Mouse (Mus musculus) forebrain, postnatal 0 days (tissue): ENCODE results near the gene Gm10974. TPM values are rescaled to one million over a fixed set of nuclear protein-coding genes. Genes with fewer than 3 reads are reported as not detected.
A peak's percentile ranks its signal among the peaks of the same experiment; 100 is the strongest.

Experiments used
- ATAC-seq: fragments of 200-750 bp; cut with Nextera tagmentation; 2 replicates; pipeline ENCODE4 v1.8.0; 2017; ENCODE audit warnings: mild to moderate bottlenecking, moderate library complexity
- DNase-seq: peaks from one replicate; pipeline ENCODE4 v3.0.0-alpha.2; 2015
- H3K27ac ChIP-seq: fragments of 300-500 bp; sonication (generic); 2 replicates; pipeline ENCODE4 v1.5.1; 2014; ENCODE audit warnings: low read depth, mild to moderate bottlenecking, antibody characterized with exemption, low read length, moderate library complexity, mixed read lengths
- H3K27me3 ChIP-seq: fragments of 300-500 bp; sonication (generic); 2 replicates; pipeline ENCODE4 v1.6.1; 2014; ENCODE audit warnings: mild to moderate bottlenecking, low read length, mixed read lengths; ENCODE audit not compliant: insufficient read depth
- H3K36me3 ChIP-seq: fragments of 300-500 bp; sonication (generic); 2 replicates; pipeline ENCODE4 v1.6.1; 2014; ENCODE audit warnings: mild to moderate bottlenecking, moderate library complexity; ENCODE audit not compliant: insufficient read depth
- H3K4me1 ChIP-seq: fragments of 300-500 bp; sonication (generic); 2 replicates; pipeline ENCODE4 v1.6.1; 2014; ENCODE audit warnings: antibody characterized with exemption; ENCODE audit not compliant: insufficient read depth
- H3K4me2 ChIP-seq: fragments of 300-500 bp; sonication (generic); 2 replicates; pipeline ENCODE4 v1.6.1; 2014; ENCODE audit warnings: low read depth, mild to moderate bottlenecking, moderate library complexity
- H3K4me3 ChIP-seq: fragments of 300-500 bp; sonication (generic); 2 replicates; pipeline ENCODE4 v1.5.1; 2014; ENCODE audit warnings: low read depth, low read length, mixed read lengths
- H3K9ac ChIP-seq: fragments of 300-500 bp; sonication (generic); 2 replicates; pipeline ENCODE4 v1.6.1; 2014; ENCODE audit warnings: mild to moderate bottlenecking
- H3K9me3 ChIP-seq: fragments of 300-500 bp; sonication (generic); 2 replicates; pipeline ENCODE4 v1.6.1; 2016; ENCODE audit warnings: low read length
- CTCF ChIP-seq: sonication (generic); IDR thresholded peaks from 2 replicates; pipeline ENCODE4 v1.5.1; 2016; ENCODE audit warnings: antibody characterized with exemption, control low read depth, low read depth
- WGBS: fragments of 180-500 bp; shearing (Covaris S2); extraction: QIAGEN DNeasy Blood & Tissue Kit; methylation state at CpG from one replicate; pipeline ENCODE4 v1.1.7; 2014; 5-methylcytosine and 5-hydroxymethylcytosine counted together
- polyA plus RNA-seq: library from polyadenylated mRNA; unstranded; fragments of >200 nt; fragmentation: Nextera tagmentation; extraction: Ambion mirVana; gene quantifications from 2 replicates; pipeline ENCODE4 v1.2.1, GENCODE M21; 2015
- total RNA-seq: library from RNA; depleted of rRNA; stranded (reverse); fragments of >200 nt; gene quantifications from 2 replicates; pipeline ENCODE4 v1.2.3, GENCODE M21; 2014

Gene Gm10974
- total and polyA plus RNA-seq, 2 experiments from 2014 or later, result not detected

GRCm38 (mm10) chr7:66405541-66405940, 39.8 kb downstream of the Gm10974 start:
- Histone ChIP-seq H3K4me1 (no peaks in the 10 kb centered on the region), H3K27ac (no peak overlapping the region), H3K9ac (no peak overlapping the region), H3K4me2 (no peak overlapping the region), H3K9me3 (no peaks in the 10 kb centered on the region), H3K36me3 (no peaks in the 10 kb centered on the region), H3K27me3 (no peaks in the 10 kb centered on the region), H3K4me3 (no peak overlapping the region)
- 74% methylated on average over 11 of the region's 11 CpGs for WGBS
- ATAC-seq (no peak), DNase-seq (no peak)
- TF ChIP-seq CTCF, result no peak

- H3K36me3 ChIP-seq, result no peaks in the 10 kb centered on the region
- ATAC-seq, result no peak
- DNase-seq, result no peak
- no peak overlapping the region for H3K9ac ChIP-seq
- H3K27me3 ChIP-seq, result no peaks in the 10 kb centered on the region
- H3K4me2 ChIP-seq, result no peak overlapping the region
- H3K4me1 ChIP-seq, result no peaks in the 10 kb centered on the region
- H3K27ac ChIP-seq, result no peak overlapping the region
- H3K4me3 ChIP-seq, result no peak overlapping the region
- TF ChIP-seq CTCF, result no peak
- H3K9me3 ChIP-seq, result no peaks in the 10 kb centered on the region
- 62% methylated on average over 13 of the region's 13 CpGs for WGBS
These were observed 40.4 kb downstream of the Gm10974 start for GRCm38 (mm10) chr7:66405951-66406721.

GRCm38 (mm10) chr7:66406971-66407370, 41.3 kb downstream of the Gm10974 start:
- no peaks in the 10 kb centered on the region for H3K36me3 ChIP-seq
- DNase-seq (no peak), ATAC-seq (no peak)
- H3K4me2 ChIP-seq, result no peak overlapping the region
- no peaks in the 10 kb centered on the region for H3K4me1 ChIP-seq
- H3K27ac ChIP-seq, result no peak overlapping the region
- no peak for TF ChIP-seq CTCF
- H3K4me3 ChIP-seq, result no peak overlapping the region
- H3K9me3 ChIP-seq, result no peaks in the 10 kb centered on the region
- H3K9ac ChIP-seq, result no peak overlapping the region
- WGBS, result 85% methylated on average over 8 of the region's 8 CpGs
- H3K27me3 ChIP-seq, result no peaks in the 10 kb centered on the region

GRCm38 (mm10) chr7:66409433-66409832, 43.7 kb downstream of the Gm10974 start:
- Histone ChIP-seq H3K27ac (no peak overlapping the region), H3K36me3 (no peaks in the 10 kb centered on the region), H3K9ac (no peak overlapping the region), H3K9me3 (no peaks in the 10 kb centered on the region), H3K27me3 (no peaks in the 10 kb centered on the region), H3K4me3 (no peak overlapping the region), H3K4me1 (no peaks in the 10 kb centered on the region), H3K4me2 (no peak overlapping the region)
- peak; percentile 62 for ATAC-seq
- TF ChIP-seq CTCF, result peak; percentile 95
- 72% methylated on average over 6 of the region's 6 CpGs for WGBS
- peak; percentile 67 for DNase-seq

- no peak overlapping the region for H3K9ac ChIP-seq
- no peaks in the 10 kb centered on the region for H3K9me3 ChIP-seq
- no peak overlapping the region for H3K4me3 ChIP-seq
- no peaks in the 10 kb centered on the region for H3K4me1 ChIP-seq
- ATAC-seq (peak; percentile 66), DNase-seq (peak; percentile 27)
- no peak for TF ChIP-seq CTCF
- H3K27me3 ChIP-seq, result no peaks in the 10 kb centered on the region
- 63% methylated on average over 7 of the region's 7 CpGs for WGBS
- H3K27ac ChIP-seq, result no peak overlapping the region
- no peaks in the 10 kb centered on the region for H3K36me3 ChIP-seq
- H3K4me2 ChIP-seq, result no peak overlapping the region
These were observed 47.4 kb downstream of the Gm10974 start for GRCm38 (mm10) chr7:66413093-66413492.

- no peak for ATAC-seq
- no peak for DNase-seq
These were observed 51.1 kb downstream of the Gm10974 start for GRCm38 (mm10) chr7:66416829-66417228.

GRCm38 (mm10) chr7:66418981-66419380, 53.3 kb downstream of the Gm10974 start:
- Histone ChIP-seq H3K4me1 (no peaks in the 10 kb centered on the region), H3K9ac (no peak overlapping the region), H3K4me3 (no peak overlapping the region), H3K9me3 (no peaks in the 10 kb centered on the region), H3K27me3 (no peaks in the 10 kb centered on the region), H3K27ac (no peak overlapping the region), H3K36me3 (no peaks in the 10 kb centered on the region), H3K4me2 (no peak overlapping the region)
- 52% methylated on average over 12 of the region's 12 CpGs for WGBS
- no peak for TF ChIP-seq CTCF
- DNase-seq (no peak), ATAC-seq (no peak; the same call in 1 of the 2 replicates)

More at GRCm38 (mm10) chr7:66416829-66417228, 51.1 kb downstream of the Gm10974 start:
- no peaks in the 10 kb centered on the region for H3K36me3 ChIP-seq
- 79% methylated on average over 4 of the region's 4 CpGs for WGBS
- TF ChIP-seq CTCF, result no peak
- H3K4me1 ChIP-seq, result no peaks in the 10 kb centered on the region
- H3K4me2 ChIP-seq, result no peak overlapping the region
- no peaks in the 10 kb centered on the region for H3K27me3 ChIP-seq
- no peak overlapping the region for H3K4me3 ChIP-seq
- H3K9me3 ChIP-seq, result no peaks in the 10 kb centered on the region
- H3K9ac ChIP-seq, result no peak overlapping the region
- H3K27ac ChIP-seq, result no peak overlapping the region
